Mouse (Mus musculus): ENCODE results near the gene Clmp. TPM values are rescaled to one million over a fixed set of nuclear protein-coding genes. Genes with fewer than 3 reads are reported as not detected.

Gene Clmp
- total and polyA plus RNA-seq, 2 experiments from 2014 or later, result 48.8 to 57.0 TPM

DNA sequence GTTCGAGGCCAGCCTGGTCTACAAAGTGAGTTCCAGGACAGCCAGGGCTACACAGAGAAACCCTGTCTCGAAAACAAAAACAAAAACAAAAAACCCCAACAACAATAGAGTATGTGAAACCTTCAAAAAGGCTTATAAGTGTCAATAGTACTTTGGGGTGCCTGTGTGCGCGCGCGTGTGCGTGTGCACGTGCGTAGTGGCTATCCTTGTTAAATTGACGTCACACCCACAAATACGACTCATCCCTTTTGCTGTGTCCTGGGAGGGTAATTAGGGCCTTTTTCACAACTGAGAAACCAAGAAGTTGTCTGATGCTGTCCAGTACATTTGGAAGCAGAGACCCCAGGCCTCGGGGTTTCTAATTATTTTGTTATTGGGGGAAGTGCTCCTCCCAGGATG lies 44.5 kb downstream of the Clmp start:
- peak overlapping the region; percentile 82 for H3K27ac ChIP-seq (ENCODE audit: low read depth, low read length)
- ATAC-seq (ENCODE audit: low FRiP score) (no peak), DNase-seq (ENCODE audit: low spot score) (no peak)
- H3K9ac ChIP-seq (replicated peaks; ENCODE audit: low read length, poor library complexity, severe bottlenecking), result peak overlapping the region; percentile 46
- no peaks in the 10 kb centered on the region for H3K4me1 ChIP-seq (ENCODE audit: insufficient read depth, low read length)
- H3K4me3 ChIP-seq (ENCODE audit: low read depth, low read length), result peak overlapping the region; percentile 27
- no peak for TF ChIP-seq CTCF (IDR thresholded peaks at IDR 0.05)
- WGBS, result 61% methylated on average over 12 of the region's 12 CpGs
- H3K4me2 ChIP-seq (ENCODE audit: low read depth, low read length, poor library complexity, severe bottlenecking), result peak overlapping the region; percentile 62
- H3K27me3 ChIP-seq (ENCODE audit: insufficient read depth, low read length), result no peaks in the 10 kb centered on the region
- no peaks in the 10 kb centered on the region for H3K9me3 ChIP-seq (ENCODE audit: low read length)
- H3K36me3 ChIP-seq (ENCODE audit: insufficient read depth, low read length), result no peaks in the 10 kb centered on the region

DNA sequence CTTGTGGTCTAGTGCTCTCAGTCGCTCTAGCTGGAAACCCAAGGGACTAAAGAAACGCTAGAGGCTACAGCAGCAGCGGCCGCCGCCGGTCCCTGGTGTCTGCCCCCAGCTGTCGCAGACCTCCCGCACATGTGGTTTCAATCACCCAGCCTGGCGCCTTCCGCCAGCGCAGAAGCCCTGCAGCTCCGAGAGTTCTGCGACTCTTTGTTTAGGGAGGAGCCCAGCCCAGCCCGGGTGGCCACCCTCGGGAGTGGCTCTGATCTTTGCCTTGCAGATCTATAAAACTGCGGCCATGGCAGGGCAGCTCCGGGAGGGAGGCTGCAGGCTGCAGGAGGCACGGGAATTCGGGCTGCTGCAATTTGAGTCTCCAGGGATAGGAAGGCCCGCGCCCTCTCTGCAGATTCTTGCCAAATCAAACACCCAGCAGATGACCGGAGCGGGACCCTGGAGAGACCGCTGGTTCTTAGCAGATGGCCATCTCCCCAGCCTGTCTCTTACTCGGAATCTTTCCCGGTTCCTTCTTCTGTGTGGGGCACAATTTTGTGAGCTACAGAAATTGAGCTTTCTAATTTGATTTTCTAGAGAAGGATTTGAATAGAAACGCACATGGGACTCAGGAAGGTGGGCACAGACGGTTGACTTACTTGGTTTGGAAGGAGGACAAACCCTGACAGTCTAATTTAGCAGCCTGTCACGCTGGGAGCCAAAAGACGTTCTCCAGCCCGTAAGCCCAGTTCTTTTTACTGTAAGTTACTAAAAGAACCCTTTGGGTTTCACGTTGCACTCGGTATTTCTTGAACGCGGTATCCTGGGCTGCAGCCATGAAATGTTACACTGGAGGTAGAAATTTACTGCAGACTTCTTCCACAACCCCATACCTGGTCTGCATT lies 45.2 kb downstream of the Clmp start:
- WGBS, result under 1% methylated on average over 34 of the region's 35 CpGs
- H3K36me3 ChIP-seq (ENCODE audit: insufficient read depth, low read length), result no peaks in the 10 kb centered on the region

DNA sequence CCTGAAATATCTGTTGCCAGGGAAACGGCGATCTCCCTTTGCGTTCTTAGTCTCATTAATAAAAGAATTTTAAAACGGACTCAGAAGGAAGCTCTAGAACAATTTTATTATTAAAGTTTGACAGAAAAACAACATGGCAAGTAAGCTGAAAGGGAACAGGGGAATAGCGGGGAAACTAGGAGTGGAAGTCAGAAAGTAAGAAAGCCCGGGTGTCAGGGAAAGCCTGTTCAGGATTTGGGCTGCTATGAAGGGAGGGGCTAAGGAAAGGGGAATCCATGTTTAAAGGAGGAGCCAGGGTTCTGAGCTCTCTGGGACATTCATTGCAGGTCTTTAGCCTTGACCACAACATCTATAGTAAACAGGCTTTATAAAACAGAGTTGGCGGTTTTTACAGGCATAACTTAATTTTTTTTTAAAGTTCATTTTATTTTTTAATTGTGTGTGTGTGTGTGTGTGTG lies 45.9 kb downstream of the Clmp start:
- Histone ChIP-seq H3K27me3 (ENCODE audit: insufficient read depth, low read length) (no peaks in the 10 kb centered on the region), H3K27ac (ENCODE audit: low read depth, low read length) (peak overlapping the region; percentile 82), H3K4me2 (ENCODE audit: low read depth, low read length, poor library complexity, severe bottlenecking) (peak overlapping the region; percentile 62), H3K9me3 (ENCODE audit: low read length) (no peaks in the 10 kb centered on the region), H3K4me3 (ENCODE audit: low read depth, low read length) (peak overlapping the region; percentile 27), H3K36me3 (ENCODE audit: insufficient read depth, low read length) (no peaks in the 10 kb centered on the region), H3K9ac (replicated peaks; ENCODE audit: low read length, poor library complexity, severe bottlenecking) (peak overlapping the region; percentile 46; the same call in 1 of the 2 replicates), H3K4me1 (ENCODE audit: insufficient read depth, low read length) (no peaks in the 10 kb centered on the region)
- 15% methylated on average over 7 of the region's 7 CpGs for WGBS
- no peak for TF ChIP-seq CTCF (IDR thresholded peaks at IDR 0.05)
- DNase-seq (ENCODE audit: low spot score) (no peak), ATAC-seq (ENCODE audit: low FRiP score) (no peak; the same call in 1 of the 2 replicates)

More for the DNA sequence above, 45.2 kb downstream of the Clmp start:
- no peak for TF ChIP-seq CTCF (IDR thresholded peaks at IDR 0.05)
- Histone ChIP-seq H3K27ac (ENCODE audit: low read depth, low read length) (peak overlapping the region; percentile 82), H3K9ac (replicated peaks; ENCODE audit: low read length, poor library complexity, severe bottlenecking) (peak overlapping the region; percentile 46), H3K4me1 (ENCODE audit: insufficient read depth, low read length) (no peaks in the 10 kb centered on the region), H3K27me3 (ENCODE audit: insufficient read depth, low read length) (no peaks in the 10 kb centered on the region), H3K4me3 (ENCODE audit: low read depth, low read length) (peak overlapping the region; percentile 27), H3K4me2 (ENCODE audit: low read depth, low read length, poor library complexity, severe bottlenecking) (peak overlapping the region; percentile 62), H3K9me3 (ENCODE audit: low read length) (no peaks in the 10 kb centered on the region)
- DNase-seq (ENCODE audit: low spot score) (peak; percentile 56), ATAC-seq (ENCODE audit: low FRiP score) (peak; percentile 50)

DNA sequence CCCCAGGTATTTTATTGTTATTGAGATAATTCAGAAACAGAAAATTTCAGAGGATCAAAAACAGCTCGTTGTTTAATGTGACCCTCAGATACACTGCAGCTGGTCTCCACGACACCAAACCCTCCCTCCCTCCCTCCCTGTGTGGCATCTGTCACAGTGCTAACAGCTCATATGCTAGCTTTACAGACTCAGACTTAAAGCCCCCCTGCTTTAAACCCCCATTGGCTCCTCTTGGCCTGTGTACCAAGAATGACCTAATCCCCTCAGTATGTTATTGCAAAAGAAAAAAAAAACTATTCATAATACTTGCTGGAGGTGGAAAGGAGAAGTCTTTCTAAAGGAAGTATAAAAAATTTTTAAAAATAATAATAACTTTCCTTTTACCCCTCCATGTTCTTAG lies 46.5 kb downstream of the Clmp start:
- Histone ChIP-seq H3K9ac (replicated peaks; ENCODE audit: low read length, poor library complexity, severe bottlenecking) (no peak overlapping the region), H3K4me2 (ENCODE audit: low read depth, low read length, poor library complexity, severe bottlenecking) (no peak overlapping the region), H3K4me1 (ENCODE audit: insufficient read depth, low read length) (no peaks in the 10 kb centered on the region), H3K9me3 (ENCODE audit: low read length) (no peaks in the 10 kb centered on the region), H3K36me3 (ENCODE audit: insufficient read depth, low read length) (no peaks in the 10 kb centered on the region), H3K27ac (ENCODE audit: low read depth, low read length) (no peak overlapping the region), H3K27me3 (ENCODE audit: insufficient read depth, low read length) (no peaks in the 10 kb centered on the region), H3K4me3 (ENCODE audit: low read depth, low read length) (no peak overlapping the region)
- 25% methylated on average over 2 of the region's 2 CpGs for WGBS
- peak; percentile 26; the same call in 1 of the 2 replicates for ATAC-seq (ENCODE audit: low FRiP score)
- no peak for TF ChIP-seq CTCF (IDR thresholded peaks at IDR 0.05)
- DNase-seq (ENCODE audit: low spot score), result peak; percentile 60

DNA sequence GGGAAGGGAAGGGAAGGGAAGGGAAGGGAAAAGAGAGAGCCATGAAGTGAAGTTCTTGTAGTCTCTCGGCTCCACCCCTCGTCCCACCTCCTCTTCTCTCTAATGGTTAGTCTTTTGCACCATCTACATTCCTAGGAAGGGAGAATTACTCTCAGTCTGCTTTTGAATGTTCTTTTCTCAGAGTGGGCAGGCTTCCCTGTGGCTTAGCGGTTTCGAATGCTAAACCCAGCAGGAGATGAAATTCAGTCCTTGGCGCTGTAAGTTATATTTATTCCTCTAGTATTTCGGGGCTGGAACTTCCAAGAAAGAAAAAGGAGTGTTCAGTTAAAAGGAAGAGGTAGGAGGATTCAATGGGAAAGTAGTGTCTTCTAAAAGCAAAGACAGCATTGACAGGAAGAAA lies 51.4 kb downstream of the Clmp start:
- no peak for TF ChIP-seq CTCF (IDR thresholded peaks at IDR 0.05)
- no peak for DNase-seq (ENCODE audit: low spot score)

DNA sequence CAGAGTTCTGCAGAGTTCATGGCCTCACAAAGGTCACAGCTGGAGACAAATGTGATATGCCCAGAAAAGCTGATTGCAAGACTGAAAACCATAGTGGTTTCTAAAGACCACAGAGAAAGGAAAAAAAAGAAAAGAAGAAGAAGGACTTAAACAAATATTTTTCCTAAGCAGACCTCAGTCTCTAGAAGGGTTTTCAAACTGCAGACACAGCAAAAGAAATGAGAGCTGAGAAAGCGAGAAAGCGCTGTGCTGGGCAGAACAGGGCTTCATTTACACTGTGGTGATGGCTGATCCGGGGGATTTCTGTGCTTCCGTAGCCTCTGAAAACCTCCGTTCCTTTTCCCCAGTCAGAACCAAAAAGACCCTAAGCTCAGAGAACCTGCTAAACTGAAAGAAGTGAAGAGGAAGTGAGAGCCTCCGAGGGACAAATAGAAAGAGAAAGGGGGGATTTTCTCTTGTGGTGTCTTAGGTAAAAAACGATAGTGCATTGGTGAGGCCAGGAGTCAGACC lies 57.8 kb downstream of the Clmp start:
- DNase-seq (ENCODE audit: low spot score) (no peak), ATAC-seq (ENCODE audit: low FRiP score) (no peak)
- Histone ChIP-seq H3K27ac (ENCODE audit: low read depth, low read length) (0 out of 2 replicates have a peak overlapping the region, but pooled peaks have one; percentile 18), H3K9ac (replicated peaks; ENCODE audit: low read length, poor library complexity, severe bottlenecking) (no peak overlapping the region), H3K4me3 (ENCODE audit: low read depth, low read length) (no peak overlapping the region), H3K27me3 (ENCODE audit: insufficient read depth, low read length) (no peaks in the 10 kb centered on the region), H3K4me1 (ENCODE audit: insufficient read depth, low read length) (no peaks in the 10 kb centered on the region), H3K36me3 (ENCODE audit: insufficient read depth, low read length) (no peaks in the 10 kb centered on the region; the same call in 1 of the 2 replicates), H3K9me3 (ENCODE audit: low read length) (no peaks in the 10 kb centered on the region), H3K4me2 (ENCODE audit: low read depth, low read length, poor library complexity, severe bottlenecking) (no peak overlapping the region)
- no peak for TF ChIP-seq CTCF (IDR thresholded peaks at IDR 0.05)
- whole genome bisulfite sequencing, result 42% methylated on average over 7 of the region's 7 CpGs

More for the DNA sequence above, 51.4 kb downstream of the Clmp start:
- WGBS, result 85% methylated on average over 6 of the region's 6 CpGs
- Histone ChIP-seq H3K4me2 (ENCODE audit: low read depth, low read length, poor library complexity, severe bottlenecking) (no peak overlapping the region), H3K9me3 (ENCODE audit: low read length) (no peaks in the 10 kb centered on the region), H3K4me1 (ENCODE audit: insufficient read depth, low read length) (no peaks in the 10 kb centered on the region), H3K36me3 (ENCODE audit: insufficient read depth, low read length) (no peaks in the 10 kb centered on the region), H3K27me3 (ENCODE audit: insufficient read depth, low read length) (no peaks in the 10 kb centered on the region), H3K9ac (replicated peaks; ENCODE audit: low read length, poor library complexity, severe bottlenecking) (no peak overlapping the region), H3K27ac (ENCODE audit: low read depth, low read length) (no peak overlapping the region), H3K4me3 (ENCODE audit: low read depth, low read length) (no peak overlapping the region)
- ATAC-seq (ENCODE audit: low FRiP score), result no peak

Data from midbrain, postnatal 0 days (tissue).